Mouse (Mus musculus) neutrophil, adult 65 days (primary cell): ENCODE results near the gene Esrp2. TPM values are rescaled to one million over a fixed set of nuclear protein-coding genes. Genes with fewer than 3 reads are reported as not detected.

Source experiments
- total RNA-seq: library from RNA; stranded (reverse); gene quantifications from 2 replicates; pipeline ENCODE4 v1.2.4, GENCODE M21; 2023

Esrp2 gene
- not detected in 2 replicates for total RNA-seq

GRCm38 (mm10) chr8:106136156-106137130, at the start of gene Esrp2:
Gene Esrp2, minus strand, starts transcription at chr8:106136974.

GRCm38 (mm10) chr8:106168356-106169016, 31.7 kb upstream of the Esrp2 start, which contains the start of gene Slc7a6:
Gene Slc7a6, plus strand, starts transcription at chr8:106168857.

GRCm38 (mm10) chr8:106149801-106150652, 13.3 kb upstream of the Esrp2 start, which contains the start of gene Pla2g15:
Gene Pla2g15, plus strand, starts transcription at chr8:106150399.

Other genes starting within 250 kb of the Esrp2 start
- not detected in 2 replicates for gene Nrn1l, start 243.4 kb downstream of the Esrp2 start, total RNA-seq
- gene Pskh1, start 236.5 kb downstream of the Esrp2 start, total RNA-seq = 8.1 and 8.8 TPM in 2 replicates
- not detected in 2 replicates for gene Ctrl, start 203.1 kb downstream of the Esrp2 start, total RNA-seq
- 64.3 and 67.4 TPM in 2 replicates for gene Psmb10, start 198.5 kb downstream of the Esrp2 start, total RNA-seq
- not detected in 2 replicates for gene Lcat, start 193.6 kb downstream of the Esrp2 start, total RNA-seq
- gene Slc12a4, start 170.9 kb downstream of the Esrp2 start, total RNA-seq = 5.3 and 7.5 TPM in 2 replicates
- not detected in 2 replicates for gene Dpep3, start 157.5 kb downstream of the Esrp2 start, total RNA-seq
- gene Dus2, start 145.6 kb downstream of the Esrp2 start, total RNA-seq = 2.4 and 2.8 TPM in 2 replicates
- not detected in 2 replicates for gene Dpep2nb, start 131.0 kb downstream of the Esrp2 start, total RNA-seq
- 12.2 and 15.5 TPM in 2 replicates for gene Ddx28, start 125.1 kb downstream of the Esrp2 start, total RNA-seq
- gene Nfatc3, start 78.1 kb downstream of the Esrp2 start, total RNA-seq = 47.1 and 48.2 TPM in 2 replicates
- gene Pla2g15, start 13.4 kb upstream of the Esrp2 start, total RNA-seq = 10.0 and 11.7 TPM in 2 replicates
- gene Slc7a6, start 31.9 kb upstream of the Esrp2 start, total RNA-seq = 4.4 and 6.2 TPM in 2 replicates
- 26.2 and 37.8 TPM in 2 replicates for gene Slc7a6os, start 74.0 kb upstream of the Esrp2 start, total RNA-seq
- gene Prmt7, start 74.0 kb upstream of the Esrp2 start, total RNA-seq = 4.2 and 4.6 TPM in 2 replicates
- 0.41 and 0.44 TPM in 2 replicates for gene Smpd3, start 201.0 kb upstream of the Esrp2 start, total RNA-seq